Mouse (Mus musculus) midbrain, embryonic 12.5 days (tissue): ENCODE data around the gene Acsf3. TPM values are rescaled to one million over a fixed set of nuclear protein-coding genes. Genes with fewer than 3 reads are reported as not detected.
A peak's percentile ranks its signal among the peaks of the same experiment; 100 is the strongest.

Source experiments
- ATAC-seq: fragments of 200-750 bp; cut with Nextera tagmentation; 2 replicates; pipeline ENCODE4 v1.8.0; 2017; ENCODE audit warnings: low read depth, moderate TSS enrichment, moderate library complexity; ENCODE audit not compliant: low FRiP score
- H3K27ac ChIP-seq: fragments of 300-500 bp; sonication (generic); replicated peaks from 2 replicates; pipeline ENCODE4 v1.5.1; 2016; ENCODE audit warnings: mild to moderate bottlenecking
- H3K27me3 ChIP-seq: fragments of 300-500 bp; sonication (generic); 2 replicates; pipeline ENCODE4 v1.6.1; 2016; ENCODE audit warnings: mild to moderate bottlenecking
- H3K36me3 ChIP-seq: fragments of 300-500 bp; sonication (generic); 2 replicates; pipeline ENCODE4 v1.6.1; 2016
- H3K4me1 ChIP-seq: fragments of 300-500 bp; sonication (generic); 2 replicates; pipeline ENCODE4 v1.6.1; 2016
- H3K4me2 ChIP-seq: fragments of 300-500 bp; sonication (generic); replicated peaks from 2 replicates; pipeline ENCODE4 v1.6.1; 2016; ENCODE audit warnings: mild to moderate bottlenecking, moderate library complexity
- H3K4me3 ChIP-seq: fragments of 300-500 bp; sonication (generic); 2 replicates; pipeline ENCODE4 v1.5.1; 2016; ENCODE audit warnings: mild to moderate bottlenecking
- H3K9ac ChIP-seq: fragments of 300-500 bp; sonication (generic); replicated peaks from 2 replicates; pipeline ENCODE4 v1.6.1; 2016; ENCODE audit warnings: mild to moderate bottlenecking, moderate library complexity
- H3K9me3 ChIP-seq: fragments of 300-500 bp; sonication (generic); 2 replicates; pipeline ENCODE4 v1.6.1; 2016; ENCODE audit warnings: mild to moderate bottlenecking
- WGBS: fragments of 180-500 bp; shearing (Covaris S2); methylation state at CpG from one replicate; pipeline ENCODE4 v1.1.7; 2016; 5-methylcytosine and 5-hydroxymethylcytosine counted together
- polyA plus RNA-seq: library from polyadenylated mRNA; unstranded; fragments of >200 nt; fragmentation: Nextera tagmentation; extraction: Ambion mirVana; gene quantifications from 2 replicates; pipeline ENCODE4 v1.2.1, GENCODE M21; 2016

Acsf3 gene
- polyA plus RNA-seq, 1 experiment from 2014 or later = 16.9 TPM

- Histone ChIP-seq H3K9ac (no peak overlapping the region), H3K4me2 (no peak overlapping the region), H3K4me1 (peaks cover 14% of the 10 kb centered on the region; the same call in 1 of the 2 replicates), H3K27ac (no peak overlapping the region), H3K27me3 (peaks cover 11% of the 10 kb centered on the region; the same call in 1 of the 2 replicates), H3K36me3 (no peaks in the 10 kb centered on the region), H3K9me3 (no peaks in the 10 kb centered on the region), H3K4me3 (no peak overlapping the region)
- ATAC-seq = no peak
- 80% methylated on average over 14 of the region's 14 CpGs for WGBS
Observed at GRCm38 (mm10) chr8:122763267-122763738, 12.0 kb upstream of the Acsf3 start.

- H3K27ac ChIP-seq = no peak overlapping the region
- no peaks in the 10 kb centered on the region for H3K9me3 ChIP-seq
- no peak for ATAC-seq
- H3K4me2 ChIP-seq = no peak overlapping the region
- H3K4me1 ChIP-seq = peaks cover 14% of the 10 kb centered on the region; the same call in 1 of the 2 replicates
- H3K36me3 ChIP-seq = no peaks in the 10 kb centered on the region
- H3K9ac ChIP-seq = no peak overlapping the region
- peaks cover 21% of the 10 kb centered on the region; the same call in 1 of the 2 replicates for H3K27me3 ChIP-seq
- H3K4me3 ChIP-seq = no peak overlapping the region
- whole genome bisulfite sequencing = 87% methylated on average over 7 of the region's 7 CpGs
Observed at GRCm38 (mm10) chr8:122764790-122765474, 10.4 kb upstream of the Acsf3 start.

DNA sequence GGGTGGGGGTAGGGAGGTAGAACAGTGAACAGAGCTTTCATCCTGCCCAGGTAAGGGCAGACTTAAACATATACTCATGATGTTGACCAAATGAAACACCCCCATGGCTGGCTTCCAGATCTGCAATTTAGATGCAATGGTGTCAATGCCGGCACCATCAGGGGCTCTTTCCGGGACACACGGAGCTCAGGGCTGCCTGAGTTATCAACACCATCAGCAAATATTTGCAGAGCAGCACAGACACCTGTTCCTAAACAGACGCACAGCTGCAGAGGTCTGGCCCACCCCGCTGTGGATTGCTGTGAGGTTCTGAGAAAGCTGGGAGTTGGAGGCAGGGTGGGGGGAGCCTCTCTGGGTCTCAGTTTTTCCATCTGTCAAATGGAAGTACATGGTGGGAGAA is 9.1 kb upstream of the Acsf3 start:
- Histone ChIP-seq H3K4me2 (no peak overlapping the region), H3K27ac (no peak overlapping the region), H3K4me3 (no peak overlapping the region), H3K9me3 (no peaks in the 10 kb centered on the region), H3K36me3 (no peaks in the 10 kb centered on the region), H3K4me1 (0 out of 2 replicates have a peak, but pooled peaks cover 8% of the 10 kb centered on the region), H3K9ac (no peak overlapping the region), H3K27me3 (peaks cover 25% of the 10 kb centered on the region; the same call in 1 of the 2 replicates)
- WGBS = 65% methylated on average over 5 of the region's 5 CpGs
- no peak for ATAC-seq

DNA sequence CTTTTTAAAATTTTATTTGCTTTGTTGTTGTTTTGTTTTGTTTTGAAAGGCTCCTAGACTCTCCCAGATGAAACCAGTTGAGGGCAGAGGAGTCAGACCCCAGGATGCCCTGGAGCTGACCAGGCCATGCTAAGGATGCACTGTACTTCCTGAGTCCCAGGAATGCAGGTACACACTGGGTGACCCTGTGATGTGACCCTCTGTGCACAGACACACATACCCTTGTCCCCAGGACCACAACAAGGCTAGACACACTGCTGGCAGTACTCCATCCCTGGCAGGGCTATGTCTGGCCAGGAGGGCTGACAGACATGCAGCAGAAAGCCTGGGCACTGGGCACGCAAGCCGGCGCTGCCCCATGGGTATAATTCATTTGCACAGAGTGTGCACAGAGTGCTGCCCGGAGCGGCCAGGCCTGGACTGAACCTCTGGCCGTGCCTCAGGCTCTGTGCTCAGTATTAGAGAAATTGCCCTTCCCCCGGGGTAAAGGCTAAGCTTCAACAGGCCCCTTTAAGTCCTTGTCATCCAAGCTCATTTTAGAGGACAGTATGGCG is 8.6 kb upstream of the Acsf3 start:
- no peak overlapping the region for H3K4me3 ChIP-seq
- no peak overlapping the region for H3K4me2 ChIP-seq
- peak overlapping the region; percentile 25; the same call in 1 of the 2 replicates for H3K27ac ChIP-seq
- 69% methylated on average over 8 of the region's 8 CpGs for WGBS
- 0 out of 2 replicates have a peak, but pooled peaks cover 8% of the 10 kb centered on the region for H3K4me1 ChIP-seq
- H3K36me3 ChIP-seq = no peaks in the 10 kb centered on the region
- H3K9ac ChIP-seq = no peak overlapping the region
- peaks cover 20% of the 10 kb centered on the region; the same call in 1 of the 2 replicates for H3K27me3 ChIP-seq
- ATAC-seq = no peak
- H3K9me3 ChIP-seq = no peaks in the 10 kb centered on the region

DNA sequence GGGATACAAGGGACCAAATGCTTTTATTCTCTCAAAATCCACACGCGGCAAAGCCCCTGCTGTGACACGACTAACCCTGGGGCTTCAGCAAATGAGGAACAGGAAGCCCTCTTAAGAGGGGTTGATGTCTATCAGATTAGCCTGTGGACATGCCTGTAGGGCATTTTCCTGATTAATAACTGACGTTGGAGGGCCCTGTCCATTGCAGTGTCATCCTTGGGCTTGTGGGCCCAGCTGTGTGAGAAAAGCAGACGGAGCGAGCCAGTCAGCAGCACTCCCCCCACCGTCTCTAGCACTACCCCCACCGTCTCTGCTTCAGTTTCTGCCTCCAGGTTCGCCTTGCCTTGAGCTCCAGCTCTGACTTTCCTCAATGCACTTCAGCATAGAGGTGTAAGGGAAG is 8.1 kb upstream of the Acsf3 start:
- Histone ChIP-seq H3K9ac (no peak overlapping the region), H3K4me3 (no peak overlapping the region), H3K4me2 (no peak overlapping the region), H3K27ac (peak overlapping the region; percentile 25; the same call in 1 of the 2 replicates), H3K4me1 (0 out of 2 replicates have a peak, but pooled peaks cover 8% of the 10 kb centered on the region), H3K36me3 (no peaks in the 10 kb centered on the region), H3K27me3 (peaks cover 19% of the 10 kb centered on the region; the same call in 1 of the 2 replicates), H3K9me3 (no peaks in the 10 kb centered on the region)
- WGBS = 49% methylated on average over 9 of the region's 9 CpGs
- ATAC-seq = peak; percentile 34; the same call in 1 of the 2 replicates

DNA sequence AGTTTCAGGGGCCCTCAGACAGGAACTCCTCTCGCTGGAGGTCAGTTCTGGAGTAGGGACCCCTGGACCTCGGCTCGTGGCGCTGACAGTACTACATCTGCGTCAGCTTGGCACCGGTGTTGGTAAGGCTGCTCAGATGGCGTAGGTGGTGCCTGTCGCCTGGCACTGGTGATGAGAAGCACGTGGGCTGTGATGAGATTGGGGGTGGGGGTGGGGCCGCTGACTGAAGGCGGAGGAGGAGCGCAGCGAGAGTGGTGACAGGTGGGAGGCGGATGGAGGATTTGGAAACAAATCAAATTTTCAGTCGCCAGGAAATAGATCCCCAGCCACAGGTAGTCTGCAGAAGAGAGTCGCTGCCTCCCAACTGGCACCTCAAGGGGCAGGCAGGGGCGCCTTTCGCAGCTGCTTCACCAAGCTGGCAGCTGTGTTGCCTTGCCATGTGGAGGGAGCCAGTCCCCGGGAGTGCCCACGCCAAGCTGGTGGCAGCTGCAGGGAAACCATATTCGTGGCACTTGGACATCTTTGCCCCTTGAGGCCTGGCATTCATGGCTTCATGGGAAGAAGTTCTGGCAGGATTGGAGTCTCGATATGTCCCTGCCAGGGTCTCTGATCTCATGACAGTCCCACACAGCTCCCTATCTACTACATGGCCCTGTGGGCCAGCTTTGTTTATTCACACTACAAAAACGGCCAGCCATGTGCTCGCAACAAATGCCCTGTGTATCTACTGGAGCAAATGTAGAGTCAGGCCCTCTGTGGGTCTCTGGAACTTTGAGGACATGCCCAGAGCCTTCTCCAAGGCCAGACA is 5.8 kb upstream of the Acsf3 start:
- no peaks in the 10 kb centered on the region for H3K36me3 ChIP-seq
- WGBS = 70% methylated on average over 24 of the region's 24 CpGs
- no peak overlapping the region for H3K4me3 ChIP-seq
- H3K4me2 ChIP-seq = no peak overlapping the region
- no peaks in the 10 kb centered on the region for H3K9me3 ChIP-seq
- H3K9ac ChIP-seq = no peak overlapping the region
- no peak overlapping the region for H3K27ac ChIP-seq
- H3K4me1 ChIP-seq = 0 out of 2 replicates have a peak, but pooled peaks cover 8% of the 10 kb centered on the region
- ATAC-seq = no peak
- H3K27me3 ChIP-seq = peaks cover 36% of the 10 kb centered on the region

DNA sequence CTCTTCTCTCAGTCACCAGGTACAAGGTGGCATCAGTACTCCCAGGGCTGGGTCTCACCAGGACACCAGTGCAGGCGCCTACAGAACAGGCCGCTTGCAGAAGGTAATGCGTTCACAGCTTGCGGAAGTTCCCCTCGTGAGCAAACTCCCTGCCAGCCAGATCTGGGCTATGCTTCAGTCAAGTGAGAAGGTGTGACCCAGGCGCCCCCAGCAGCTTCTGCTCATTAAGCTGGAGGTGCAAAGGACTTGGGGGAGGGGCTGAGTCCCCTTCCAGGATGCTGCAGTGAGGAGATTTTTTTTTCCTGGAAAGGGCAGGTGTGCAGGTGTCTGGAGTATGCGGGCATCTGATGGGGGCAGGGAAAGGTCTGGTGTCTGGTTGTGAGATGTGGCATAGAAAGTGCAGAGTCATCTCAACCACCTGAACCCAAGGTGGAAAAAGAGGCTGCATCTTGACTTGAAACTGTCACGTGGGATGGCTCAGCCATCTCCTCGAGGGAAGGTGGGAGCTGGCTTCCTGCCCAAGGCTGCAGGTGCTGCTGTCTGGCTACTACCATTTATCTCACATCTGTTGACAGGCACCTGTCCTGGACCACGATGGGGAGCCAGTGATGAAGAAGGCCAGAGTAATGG is 2.7 kb upstream of the Acsf3 start:
- no peak overlapping the region for H3K9ac ChIP-seq
- ATAC-seq = no peak
- H3K27ac ChIP-seq = no peak overlapping the region
- peaks cover 42% of the 10 kb centered on the region for H3K27me3 ChIP-seq
- H3K4me3 ChIP-seq = no peak overlapping the region
- no peak overlapping the region for H3K4me2 ChIP-seq
- 45% methylated on average over 10 of the region's 10 CpGs for WGBS
- peaks cover 11% of the 10 kb centered on the region for H3K4me1 ChIP-seq
- H3K36me3 ChIP-seq = no peaks in the 10 kb centered on the region
- no peaks in the 10 kb centered on the region for H3K9me3 ChIP-seq

- H3K36me3 ChIP-seq = peaks cover 27% of the 10 kb centered on the region
- no peak overlapping the region for H3K9ac ChIP-seq
- WGBS = 89% methylated on average over 6 of the region's 6 CpGs
- H3K9me3 ChIP-seq = no peaks in the 10 kb centered on the region
- no peak overlapping the region for H3K27ac ChIP-seq
- no peak overlapping the region for H3K4me3 ChIP-seq
- H3K4me1 ChIP-seq = peaks cover 11% of the 10 kb centered on the region
- ATAC-seq = no peak
- H3K27me3 ChIP-seq = peaks cover 18% of the 10 kb centered on the region
- no peak overlapping the region for H3K4me2 ChIP-seq
Observed at GRCm38 (mm10) chr8:122777701-122778100, 2.4 kb downstream of the Acsf3 start.

DNA sequence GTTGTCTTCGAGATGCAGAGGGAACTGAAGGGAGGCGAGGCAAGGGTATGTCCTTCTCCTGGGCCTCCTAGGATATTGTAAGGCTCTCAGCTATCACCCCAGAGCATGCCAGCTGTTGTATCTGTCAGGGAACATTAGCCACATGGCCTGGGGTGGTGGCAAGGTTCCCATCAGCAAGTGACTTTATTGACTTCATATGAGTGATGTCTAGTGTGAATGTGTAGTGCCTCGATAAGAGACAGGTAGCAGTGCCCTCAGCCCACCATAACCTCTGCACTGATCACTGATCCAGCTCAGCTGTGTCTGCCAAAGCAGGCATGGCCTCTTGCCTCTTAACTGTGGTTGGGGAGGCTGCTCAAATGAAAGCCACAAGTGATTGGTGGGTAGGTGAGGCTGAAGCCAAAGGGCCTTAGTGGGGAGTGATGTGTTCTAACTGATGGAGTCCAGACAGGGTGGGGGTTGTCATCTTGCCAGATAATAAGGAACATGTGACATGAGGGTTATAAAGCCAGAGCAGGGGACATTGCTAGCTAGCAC is 3.5 kb downstream of the Acsf3 start:
- peaks cover 37% of the 10 kb centered on the region for H3K36me3 ChIP-seq
- H3K27me3 ChIP-seq = 0 out of 2 replicates have a peak, but pooled peaks cover 12% of the 10 kb centered on the region
- no peak for ATAC-seq
- H3K9ac ChIP-seq = no peak overlapping the region
- H3K27ac ChIP-seq = no peak overlapping the region
- peaks cover 11% of the 10 kb centered on the region for H3K4me1 ChIP-seq
- H3K9me3 ChIP-seq = no peaks in the 10 kb centered on the region
- no peak overlapping the region for H3K4me3 ChIP-seq
- 77% methylated on average over 3 of the region's 3 CpGs for WGBS
- no peak overlapping the region for H3K4me2 ChIP-seq

- no peak overlapping the region for H3K4me2 ChIP-seq
- H3K27ac ChIP-seq = no peak overlapping the region
- no peak for ATAC-seq
- WGBS = 86% methylated on average over 9 of the region's 9 CpGs
- H3K9ac ChIP-seq = no peak overlapping the region
- 0 out of 2 replicates have a peak, but pooled peaks cover 8% of the 10 kb centered on the region for H3K27me3 ChIP-seq
- no peak overlapping the region for H3K4me3 ChIP-seq
- H3K4me1 ChIP-seq = peaks cover 11% of the 10 kb centered on the region
- H3K36me3 ChIP-seq = peaks cover 41% of the 10 kb centered on the region
- H3K9me3 ChIP-seq = no peaks in the 10 kb centered on the region
Observed at GRCm38 (mm10) chr8:122779255-122779654, 4.0 kb downstream of the Acsf3 start.

DNA sequence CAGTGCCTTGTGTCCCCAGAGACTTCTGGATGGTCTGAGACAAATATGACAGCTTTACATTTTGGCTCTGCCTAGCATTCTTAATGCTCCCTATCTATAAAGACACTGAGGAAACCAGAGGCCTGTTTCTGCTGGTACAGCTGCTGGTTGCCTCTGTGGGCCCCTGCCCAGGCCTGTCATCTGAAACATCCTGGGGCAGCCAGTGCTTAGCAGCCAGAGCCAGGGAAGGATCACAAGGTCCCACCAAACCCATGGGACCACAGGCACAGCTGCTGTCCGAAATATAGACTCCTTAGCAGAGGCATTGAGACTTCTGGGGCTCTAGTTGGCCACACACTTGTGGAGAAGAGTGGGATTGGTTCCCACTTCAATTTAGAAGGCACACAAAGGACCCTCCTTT is 9.5 kb downstream of the Acsf3 start:
- Histone ChIP-seq H3K4me2 (no peak overlapping the region), H3K9me3 (no peaks in the 10 kb centered on the region), H3K27ac (no peak overlapping the region), H3K9ac (no peak overlapping the region), H3K4me3 (no peak overlapping the region), H3K27me3 (no peaks in the 10 kb centered on the region), H3K36me3 (peaks cover 82% of the 10 kb centered on the region), H3K4me1 (no peaks in the 10 kb centered on the region)
- no peak for ATAC-seq
- whole genome bisulfite sequencing = 81% methylated on average over 1 of the region's 1 CpGs
